In the genomic region with DNA sequence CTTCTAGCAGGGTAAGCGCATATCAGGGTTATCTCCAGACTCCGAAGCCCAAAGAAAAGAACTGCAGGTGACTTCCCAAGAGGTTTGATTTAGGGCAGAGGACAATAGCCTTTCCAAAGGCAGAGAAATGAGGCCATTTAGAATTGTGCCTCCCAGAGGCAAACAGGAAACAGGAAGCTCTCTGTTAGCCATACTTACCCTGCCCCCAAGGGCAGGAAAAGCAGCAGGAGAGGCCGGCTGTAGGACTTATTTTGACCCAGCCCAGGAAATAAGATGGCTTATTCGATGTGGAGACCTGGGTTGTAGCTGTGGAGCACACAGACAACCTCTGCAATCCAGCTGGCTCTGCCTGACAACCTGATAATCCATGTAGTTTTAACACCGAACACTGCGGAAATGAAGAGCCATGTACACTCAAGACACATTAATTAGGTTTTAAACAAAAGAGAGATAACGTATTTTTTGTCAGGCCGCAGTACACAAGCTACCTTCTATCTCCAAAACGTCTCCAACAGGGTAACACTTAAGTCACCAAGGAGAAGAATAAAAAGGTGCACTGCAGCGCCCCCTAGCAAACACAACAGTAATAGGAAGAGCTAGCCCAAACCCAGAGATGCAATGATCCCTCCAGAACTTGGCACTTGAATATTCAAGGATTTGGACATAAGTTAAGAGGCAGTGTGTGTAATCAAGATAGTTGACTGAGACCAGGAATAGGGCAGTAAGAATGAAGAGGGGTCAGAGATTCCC, we compare ENCODE assay signal across 8 mouse cellular contexts.
DNase-seq lines count a peak whose midpoint lies in the region; ATAC-seq and TF ChIP-seq lines count a peak whose summit lies in the region.

No protein-coding gene starts in this region.

- 0 out of 2 replicates have a peak, but pooled peaks cover 3% of the 10 kb centered on the region for H3K4me1 ChIP-seq in lung, adult 2 months (ENCODE audit: control insufficient read depth, insufficient read depth, low read length)

- 40% methylated on average over 10 of the region's 10 CpGs for WGBS in lung, adult 2 months

- DNase-seq in layer of hippocampus, adult 11-12 months (ENCODE audit: low spot score): peak; percentile 6
- no peak for DNase-seq in layer of hippocampus, adult 8-10 months (ENCODE audit: low spot score in 2 of 2)
- DNase-seq in NIH3T3 (ENCODE audit: low read depth): peak; percentile 21
- DNase-seq in lung, adult 2 months: peak; percentile 25
- no peak for DNase-seq in spleen, postnatal 4 days (ENCODE audit: low spot score in 2 of 2)
- no peak for DNase-seq in layer of hippocampus, adult 9-11 months

- TF ChIP-seq POLR2A in lung, adult 2 months (IDR thresholded peaks at IDR 0.05; ENCODE audit: borderline replicate concordance, extremely low read depth, low read depth, low read length): no peak

- H3K4me3 ChIP-seq in lung, adult 2 months (replicated peaks; ENCODE audit: extremely low read depth, low read depth, low read length): no peak overlapping the region

- no peak for TF ChIP-seq CTCF in lung, adult 2 months (IDR thresholded peaks at IDR 0.05; ENCODE audit: insufficient read depth, low read length)

- ATAC-seq in granulocyte monocyte progenitor cell, adult 5-6 weeks (replicated peaks; ENCODE audit: poor library complexity, severe bottlenecking): peak; percentile 30; the same call in 1 of the 2 replicates
- no peak for ATAC-seq in activated CD4-positive, CD25-positive, alpha-beta regulatory T cell, adult 4 months

Comparison
In these comparisons a context has a peak if more than half of its experiments do, and no peak if none do; other contexts are left out.
1. DNase-seq: peak in layer of hippocampus, adult 11-12 months (single experiment), NIH3T3 (single experiment) and lung, adult 2 months (single experiment); none in layer of hippocampus, adult 8-10 months (0 of 2), spleen, postnatal 4 days (0 of 2) and layer of hippocampus, adult 9-11 months (single experiment).